Mouse (Mus musculus): Measurements from ENCODE around the gene Pros1.
A peak's percentile ranks its signal among the peaks of the same experiment; 100 is the strongest.

Pros1 gene

DNA sequence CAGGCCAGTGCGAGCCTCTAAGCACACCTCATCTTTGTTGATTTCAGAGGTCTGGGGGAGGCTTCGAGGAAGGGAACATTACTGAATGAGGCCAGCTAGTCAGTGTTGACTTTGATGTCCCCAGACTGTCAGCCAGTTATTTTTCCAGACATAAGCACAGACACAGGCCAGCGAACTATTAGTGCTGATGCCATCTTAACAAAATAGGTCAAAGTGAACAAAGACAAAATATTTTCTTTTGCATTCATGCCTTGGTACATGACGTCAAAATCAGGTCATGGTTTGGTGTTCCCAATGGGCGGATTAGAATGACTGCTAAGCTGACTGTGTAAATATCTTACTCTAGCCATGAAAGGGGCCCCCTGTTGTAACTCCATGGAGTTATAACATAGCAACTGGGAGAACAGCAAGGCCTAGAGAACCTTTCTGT, 18.6 kb downstream of the Pros1 start:
- no peak for DNase-seq

DNA sequence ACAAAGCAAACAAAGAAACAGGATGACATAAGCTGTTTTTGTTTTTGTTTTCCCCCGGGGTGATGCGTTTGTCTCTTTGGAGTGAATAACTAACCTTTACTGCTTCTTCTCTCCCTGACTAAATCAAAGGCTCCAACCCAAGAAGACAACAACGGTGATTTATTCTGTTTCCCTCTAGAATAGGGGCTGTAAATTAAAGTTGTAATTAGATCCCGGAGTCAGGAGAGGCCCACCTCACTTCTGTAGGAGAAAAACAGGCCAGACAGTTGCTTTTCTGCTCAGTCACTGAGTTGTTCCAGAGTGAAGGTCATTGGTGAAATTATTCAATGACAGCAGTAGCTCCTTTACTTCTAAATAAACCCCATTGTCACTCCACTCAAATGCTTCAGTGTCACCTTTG, 19.1 kb downstream of the Pros1 start:
- no peak for DNase-seq

DNA sequence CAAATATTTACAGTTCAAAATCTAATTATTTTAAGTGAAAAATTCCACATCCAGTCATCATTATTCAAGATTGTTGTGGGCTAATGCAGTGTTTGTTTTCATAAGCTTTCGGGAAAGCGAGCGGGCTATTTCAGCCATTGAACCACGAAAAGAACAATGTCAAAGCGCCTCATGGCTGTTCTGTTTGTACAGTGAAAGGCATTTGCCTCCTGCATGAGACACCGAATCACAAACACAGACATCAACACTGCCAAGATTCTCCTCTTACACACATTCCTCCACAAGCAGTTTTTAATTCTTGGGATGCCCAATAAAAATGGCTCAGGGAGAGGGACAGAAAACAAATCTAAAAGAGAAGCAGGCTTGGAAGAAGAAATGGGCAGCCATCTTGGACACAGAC, 20.0 kb downstream of the Pros1 start:
- DNase-seq: no peak

DNA sequence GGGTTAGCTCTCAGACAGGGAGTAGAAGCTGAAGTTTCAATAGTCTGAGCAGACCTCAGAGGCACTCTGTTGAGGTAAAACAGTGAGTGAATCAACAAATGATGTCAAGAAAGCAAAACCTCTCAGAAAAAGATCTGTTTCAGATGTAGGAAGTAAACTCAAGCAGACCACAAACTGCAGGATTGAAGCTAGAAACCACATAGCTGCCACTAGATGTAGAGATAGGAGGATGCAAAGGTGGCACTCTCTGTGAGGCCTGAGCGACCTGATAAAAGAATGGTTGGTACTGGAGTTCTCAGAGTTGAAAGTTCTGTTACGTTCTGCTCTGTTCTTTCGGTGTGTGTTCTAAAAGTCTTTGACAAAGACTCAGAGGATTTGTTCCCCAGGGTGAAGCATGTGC, 41.7 kb downstream of the Pros1 start:
- DNase-seq: no peak

DNA sequence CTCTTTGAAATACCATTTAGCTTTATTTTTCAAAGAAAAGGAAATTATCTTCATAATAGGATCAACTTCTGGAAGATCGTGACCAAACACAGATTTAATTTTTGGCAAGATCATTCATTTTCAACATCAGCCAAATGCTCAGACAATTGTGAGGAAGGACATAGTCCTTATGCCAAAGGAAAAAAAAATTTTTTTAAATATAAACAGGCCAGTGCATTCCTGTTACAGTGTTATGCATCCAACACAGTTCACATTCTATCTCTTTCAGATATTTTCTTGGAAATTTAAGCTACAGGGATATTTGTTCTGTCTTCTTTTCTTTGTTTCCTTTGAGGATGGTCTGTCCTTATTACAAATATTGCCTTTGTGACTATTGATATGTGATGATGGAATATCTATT, 57.3 kb downstream of the Pros1 start:
- no peak for DNase-seq

DNA sequence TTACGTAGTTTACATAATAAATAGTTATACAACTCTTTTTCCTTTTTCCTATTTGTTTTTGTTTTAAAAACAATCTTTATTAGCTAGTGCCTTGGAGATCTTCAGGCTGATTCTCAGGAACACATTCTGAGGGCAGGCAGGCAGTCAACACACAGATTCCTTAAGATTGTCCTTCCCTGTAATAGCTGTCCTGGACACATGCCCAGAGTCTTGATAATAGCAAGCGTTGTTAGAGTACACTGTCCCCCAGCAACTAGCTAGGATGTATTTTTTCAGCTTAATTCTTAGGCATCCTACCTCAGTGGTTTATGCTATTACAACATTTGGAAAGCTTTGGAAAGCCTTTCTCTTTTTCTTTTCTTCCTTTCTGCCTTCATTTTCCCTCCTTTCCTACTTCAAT, 58.1 kb downstream of the Pros1 start:
- no peak for DNase-seq

DNA sequence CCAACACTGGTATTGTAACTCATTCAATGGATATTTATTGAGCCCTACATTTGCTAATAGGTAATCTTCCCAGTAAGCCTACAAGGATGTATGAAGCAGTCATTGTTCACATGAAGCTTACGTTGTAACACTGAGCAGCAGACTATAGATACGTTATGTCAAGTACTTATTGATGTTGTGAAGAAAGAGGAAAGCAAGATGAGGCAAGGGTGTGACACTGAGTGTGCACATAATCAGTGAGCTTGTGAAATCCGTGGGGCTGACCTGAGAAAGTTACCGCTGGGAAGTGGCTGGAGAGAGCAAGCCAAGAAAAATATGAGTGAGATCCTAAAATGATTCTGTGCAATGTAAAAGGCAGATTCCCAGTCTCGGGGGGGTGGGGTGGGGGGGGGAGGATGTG, 61.4 kb downstream of the Pros1 start:
- DNase-seq: no peak

DNA sequence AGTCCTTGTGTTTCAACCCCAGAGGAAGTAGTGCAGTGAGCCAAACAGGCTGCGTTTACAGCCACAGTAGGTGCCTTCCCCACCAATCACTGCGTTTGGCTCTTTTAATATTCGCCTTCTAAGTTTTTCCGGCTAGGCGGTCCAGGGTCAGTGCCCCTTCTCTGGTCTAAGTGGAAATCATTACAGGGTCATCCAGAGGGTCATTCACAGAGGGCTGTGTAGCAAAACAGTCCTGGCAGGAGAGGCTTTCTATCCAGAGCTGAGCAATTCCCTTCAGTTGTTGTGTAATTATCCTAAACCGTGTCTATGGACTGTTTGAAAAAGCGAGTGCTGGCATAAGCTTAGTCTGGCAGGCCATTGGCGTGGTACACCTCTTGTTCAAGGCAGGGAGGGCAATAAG, 68.1 kb downstream of the Pros1 start:
- DNase-seq: no peak

DNA sequence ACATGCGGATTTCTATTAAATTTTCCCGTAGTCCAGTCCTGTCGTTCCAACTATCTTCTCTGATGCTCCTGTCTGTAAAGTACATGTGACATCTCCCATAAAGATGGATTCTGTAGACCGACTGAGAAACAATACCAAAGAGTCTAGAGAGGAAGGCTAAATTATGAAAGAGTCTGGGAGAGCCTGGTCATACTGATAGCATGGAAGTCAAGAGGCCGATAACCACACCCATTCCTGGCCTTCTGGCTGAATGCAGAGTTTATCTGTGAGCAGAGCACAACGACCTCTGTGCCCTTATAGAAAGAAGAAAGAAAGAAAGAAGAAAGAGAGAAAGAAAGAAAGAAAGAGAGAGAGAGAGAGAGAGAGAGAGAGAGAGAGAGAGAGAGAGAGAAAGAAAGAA, 77.2 kb downstream of the Pros1 start:
- DNase-seq: no peak

DNA sequence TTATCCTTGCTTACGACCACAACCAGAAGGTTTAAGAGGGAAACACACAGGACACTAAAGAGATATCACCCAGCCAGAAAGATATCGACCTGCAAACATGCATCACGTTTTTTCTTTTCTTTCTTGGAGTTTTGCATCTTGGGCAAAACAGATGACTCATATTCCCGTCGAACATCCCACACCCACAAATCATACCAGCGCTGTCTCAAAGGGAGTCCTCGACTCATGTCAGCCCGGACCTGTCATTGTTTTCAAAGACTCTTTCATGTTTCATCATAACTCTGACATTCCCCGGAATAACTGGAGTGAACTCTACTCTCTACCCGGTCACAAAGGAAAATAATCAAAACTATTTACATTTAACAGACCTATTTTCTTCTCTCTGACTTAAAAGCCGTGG, 82.2 kb downstream of the Pros1 start:
- no peak for DNase-seq

DNA sequence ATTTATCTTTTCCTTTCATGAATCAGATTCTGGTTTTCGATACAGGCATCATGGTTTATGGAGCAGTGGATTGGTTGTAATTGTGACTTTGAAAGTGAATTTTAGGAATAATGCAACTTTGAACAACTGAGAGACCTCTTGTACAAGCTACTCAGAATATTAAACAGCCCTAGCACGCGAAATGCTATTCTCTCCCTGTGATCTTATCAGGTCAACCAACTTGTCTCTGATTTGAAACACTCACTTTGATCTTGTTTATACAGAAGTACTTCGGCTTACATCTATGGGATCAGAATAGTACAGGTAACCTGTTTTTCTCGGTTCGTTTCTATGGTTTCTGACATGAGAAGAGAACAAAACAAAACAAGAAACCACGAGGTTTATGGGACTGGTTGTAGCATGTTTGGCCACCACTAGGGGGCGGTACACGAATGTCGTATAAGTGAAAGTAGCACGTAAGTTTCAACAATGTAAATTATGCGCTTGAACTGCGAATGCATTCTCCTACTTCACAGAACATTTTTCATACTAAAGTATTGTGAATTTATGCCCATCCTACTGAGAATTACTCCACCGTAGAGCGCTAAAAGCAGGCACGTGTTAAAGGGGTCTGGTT, 86.4 kb downstream of the Pros1 start:
- DNase-seq: peak; percentile 81

DNA sequence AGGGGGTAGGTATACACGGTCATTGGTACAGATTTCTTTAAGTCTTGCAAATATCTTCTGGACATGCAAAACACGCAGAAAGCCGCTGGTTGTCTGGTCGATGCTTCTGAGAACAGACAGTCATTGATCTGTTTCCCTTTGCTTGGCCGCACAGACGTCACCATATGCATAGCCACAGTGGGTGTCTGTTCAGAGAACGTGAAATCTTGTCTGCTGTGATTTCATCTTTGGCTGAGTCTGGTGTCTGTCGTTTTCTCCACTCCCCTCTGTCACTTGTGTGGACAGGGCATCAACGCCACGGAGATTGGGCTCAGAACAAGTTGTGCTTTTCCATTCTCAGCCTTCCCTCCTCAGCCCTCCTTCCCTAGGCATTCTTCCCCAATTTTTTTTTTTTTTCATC, 87.7 kb downstream of the Pros1 start:
- DNase-seq: no peak

DNA sequence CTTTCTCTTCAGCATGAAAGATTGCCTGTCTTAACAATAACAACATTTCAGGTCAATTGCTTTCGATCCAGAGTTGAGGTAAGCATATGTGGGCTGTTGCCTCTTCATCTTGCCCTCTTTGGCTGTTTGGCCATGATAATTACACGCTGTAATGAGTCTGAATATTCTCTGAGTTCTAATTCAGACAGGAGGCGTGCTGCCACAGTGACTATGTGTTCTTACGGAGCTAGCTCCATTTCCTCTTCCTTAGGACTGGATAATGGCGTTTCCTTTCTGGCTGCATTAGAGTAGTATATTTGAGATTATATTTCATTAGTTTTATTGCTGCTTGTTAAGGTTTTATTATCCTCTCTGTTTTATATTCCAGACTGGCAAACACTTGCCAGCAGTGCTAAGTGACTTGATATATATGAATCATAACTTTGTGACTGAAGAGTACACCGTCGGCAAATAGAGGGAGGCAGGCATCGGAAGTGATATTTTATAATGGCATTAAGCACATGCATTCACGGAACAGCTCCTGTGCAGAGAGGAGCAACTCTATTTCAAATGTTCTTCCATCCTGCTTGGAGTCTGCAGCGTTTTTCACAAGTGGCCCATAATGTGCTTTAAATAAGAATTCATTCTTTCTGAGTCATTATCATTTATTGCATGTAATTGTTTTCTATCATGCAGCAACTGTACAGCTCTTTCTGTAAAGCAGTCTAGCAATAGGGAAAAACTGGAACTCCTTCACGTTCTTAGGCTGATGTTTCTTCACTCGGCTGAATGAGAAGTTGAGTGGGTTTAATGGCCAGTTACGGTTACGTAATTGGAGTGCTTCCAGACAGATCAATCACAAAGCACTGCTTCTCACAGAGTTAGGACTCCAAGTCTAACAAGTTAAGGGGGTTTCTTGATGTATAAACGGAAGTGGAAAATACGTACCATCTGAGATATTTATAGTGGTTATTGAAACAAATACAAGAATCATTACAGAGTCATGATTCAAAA, 88.6 kb downstream of the Pros1 start:
- DNase-seq: no peak

DNA sequence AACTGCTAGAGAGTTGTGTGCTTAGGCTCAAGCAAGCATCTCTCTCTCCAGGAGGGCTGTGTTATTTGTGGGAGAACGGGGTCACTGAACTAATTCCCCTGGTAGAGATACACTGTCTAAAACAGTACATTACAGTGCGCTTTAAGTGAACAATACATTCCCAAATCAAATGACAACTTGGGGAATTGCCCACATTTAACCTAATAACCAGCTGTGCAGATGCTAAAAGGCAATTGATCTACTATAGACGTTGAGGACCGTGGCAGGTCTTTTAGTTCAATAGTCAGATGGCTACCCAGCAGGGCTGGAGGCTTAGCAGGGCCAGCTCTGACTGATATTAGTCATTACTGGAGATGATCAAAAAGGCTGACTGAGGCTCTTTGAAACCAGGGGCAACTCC, 104.4 kb downstream of the Pros1 start:
- DNase-seq: no peak

DNA sequence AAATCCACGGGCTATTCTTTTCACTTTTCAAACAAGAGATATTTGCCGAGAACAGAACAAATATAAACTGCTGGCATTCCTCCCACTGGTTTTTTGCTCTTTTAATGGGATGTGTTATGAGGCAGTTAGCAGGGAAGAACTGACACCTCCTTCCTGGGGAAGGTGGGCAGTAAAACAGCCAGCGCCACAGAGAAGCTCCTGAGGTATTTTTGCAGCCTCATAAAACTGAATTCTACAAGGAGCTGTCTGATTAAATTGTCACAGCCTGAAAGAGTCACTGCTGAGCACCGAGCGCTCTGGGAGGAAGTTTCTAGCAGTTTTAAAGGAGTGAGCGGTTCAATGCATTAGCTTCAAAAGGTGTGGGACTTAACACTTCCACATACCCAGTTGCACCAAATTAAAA, 110.3 kb downstream of the Pros1 start:
- no peak for DNase-seq

DNA sequence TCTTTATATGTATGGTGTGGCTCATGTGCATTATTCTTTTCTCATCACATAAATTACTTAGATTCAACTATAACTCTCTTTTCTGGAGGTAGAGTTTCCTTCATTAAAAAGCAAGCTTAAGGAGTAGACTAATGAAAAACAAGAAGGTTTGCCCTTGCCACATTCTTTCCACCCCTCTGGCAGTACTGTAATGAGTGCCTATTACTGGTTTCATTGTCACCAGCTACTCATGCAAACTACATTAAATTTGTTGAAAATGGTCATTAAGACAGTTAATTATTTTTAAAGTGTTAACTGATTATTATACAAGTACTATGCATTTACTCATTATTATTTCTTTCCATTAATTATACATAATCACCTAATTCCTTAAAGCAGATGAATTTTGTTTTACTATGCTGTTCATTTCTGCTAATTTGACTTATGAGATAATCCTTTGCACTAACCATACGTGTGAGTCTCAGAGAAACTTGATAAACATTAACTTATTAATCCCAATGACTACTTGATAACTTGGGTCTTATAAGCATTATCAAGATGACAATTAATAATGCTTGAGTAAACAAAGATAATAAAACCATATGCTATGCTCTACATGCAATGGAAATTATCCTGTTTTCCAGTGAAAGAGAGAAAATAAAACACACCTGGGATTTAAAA, 117.7 kb downstream of the Pros1 start:
- DNase-seq: no peak

DNA sequence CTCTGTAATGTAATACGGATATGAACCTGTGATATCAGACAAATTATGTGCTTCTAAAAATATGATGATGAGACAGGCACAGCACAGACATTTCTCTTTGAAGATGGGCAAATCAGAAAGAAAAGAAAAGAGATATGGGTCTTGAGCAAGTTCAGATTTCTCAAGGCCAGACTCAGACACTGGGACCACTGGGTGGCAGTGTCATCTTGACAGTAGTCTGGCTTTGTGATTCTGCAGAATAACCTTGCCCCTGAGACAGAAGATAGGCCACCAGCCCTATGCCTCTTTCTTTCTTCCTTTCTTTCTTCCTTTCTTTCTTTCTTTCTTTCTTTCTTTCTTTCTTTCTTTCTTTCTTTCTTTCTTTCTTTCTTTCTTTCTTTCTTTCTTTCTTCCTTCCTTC, 120.8 kb downstream of the Pros1 start:
- no peak for DNase-seq

All from thymus, postnatal 4 days (tissue).